Mouse (Mus musculus) spleen, adult 2 months (tissue): ENCODE data around the gene Fam126b.

Experiments
- CTCF ChIP-seq: fragments of 200-500 bp; IDR thresholded peaks from 2 replicates; pipeline ENCODE4 v1.5.1; 2011; ENCODE audit warnings: mild to moderate bottlenecking, inconsistent platforms; ENCODE audit not compliant: insufficient read depth, insufficient read length, insufficient replicate concordance; ENCODE audit errors: extremely low read depth
- POLR2A ChIP-seq: fragments of 200-500 bp; IDR thresholded peaks from 2 replicates; pipeline ENCODE4 v1.6.1; 2011; ENCODE audit warnings: low read depth, low read length, inconsistent platforms

- TF ChIP-seq CTCF (peak; percentile 7; the same call in 1 of the 2 replicates), POLR2A (no peak)
Measured at GRCm38 (mm10) chr1:58579179-58579578, 6.9 kb downstream of the Fam126b start.
